Mouse (Mus musculus) right cerebral cortex, postnatal 25 days (tissue): Measurements from ENCODE around the gene Hspa1a.

Source experiments
- DNase-seq: peaks from one replicate; pipeline ENCODE4 v3.0.0; 2022

Gene Hspa1a

GRCm38 (mm10) chr17:34944362-34944761 is 27.6 kb downstream of the Hspa1a start:
- DNase-seq, result no peak

GRCm38 (mm10) chr17:34943128-34943815 is 28.7 kb downstream of the Hspa1a start:
- no peak for DNase-seq

GRCm38 (mm10) chr17:34941344-34942041 is 30.5 kb downstream of the Hspa1a start:
- no peak for DNase-seq

DNA sequence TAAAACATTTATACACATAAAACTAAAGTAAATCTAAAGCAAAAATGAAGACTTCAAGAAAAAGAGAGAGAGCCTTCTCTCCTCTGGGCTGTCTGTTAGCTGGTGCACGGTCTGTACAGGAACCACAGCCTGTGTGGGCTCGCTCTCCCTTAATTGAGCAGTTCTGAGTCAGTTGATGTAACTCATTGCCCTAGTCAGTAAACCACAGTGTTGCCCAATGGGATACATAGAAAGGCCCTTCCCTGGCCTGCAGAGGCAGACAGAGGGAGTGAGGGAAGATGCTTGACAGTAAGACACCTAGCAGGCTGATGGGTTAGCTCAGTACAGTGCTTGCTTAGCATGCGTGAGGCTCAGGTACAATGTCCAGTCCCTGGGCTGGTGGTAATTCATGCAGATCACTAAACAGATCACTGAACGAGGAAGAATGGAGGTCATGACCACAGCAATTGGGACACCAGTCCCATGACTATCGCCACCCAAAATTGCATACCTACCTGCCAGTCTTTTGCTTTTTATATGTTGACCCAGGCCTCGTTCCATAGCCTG is 33.9 kb downstream of the Hspa1a start:
- DNase-seq, result no peak

GRCm38 (mm10) chr17:34934830-34935229 is 37.1 kb downstream of the Hspa1a start:
- no peak for DNase-seq

DNA sequence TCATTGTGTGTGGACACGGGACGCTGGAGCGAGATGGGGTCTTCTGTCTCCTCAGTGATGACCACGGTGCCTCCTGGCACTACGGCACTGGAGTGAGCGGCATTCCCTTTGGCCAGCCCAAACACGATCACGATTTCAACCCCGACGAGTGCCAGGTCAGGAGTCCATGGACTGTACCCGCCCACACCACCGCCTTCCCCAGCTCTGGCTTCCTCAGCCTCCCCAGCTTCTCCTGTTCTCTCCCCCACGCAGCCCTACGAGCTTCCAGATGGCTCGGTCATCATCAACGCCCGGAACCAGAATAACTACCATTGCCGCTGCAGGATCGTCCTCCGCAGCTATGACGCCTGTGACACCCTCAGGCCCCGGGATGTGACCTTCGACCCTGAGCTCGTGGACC is 37.9 kb downstream of the Hspa1a start:
- no peak for DNase-seq

GRCm38 (mm10) chr17:34932287-34932686 is 39.7 kb downstream of the Hspa1a start:
- DNase-seq, result no peak

GRCm38 (mm10) chr17:34931735-34932098 is 40.2 kb downstream of the Hspa1a start:
- peak; percentile 65 for DNase-seq

DNA sequence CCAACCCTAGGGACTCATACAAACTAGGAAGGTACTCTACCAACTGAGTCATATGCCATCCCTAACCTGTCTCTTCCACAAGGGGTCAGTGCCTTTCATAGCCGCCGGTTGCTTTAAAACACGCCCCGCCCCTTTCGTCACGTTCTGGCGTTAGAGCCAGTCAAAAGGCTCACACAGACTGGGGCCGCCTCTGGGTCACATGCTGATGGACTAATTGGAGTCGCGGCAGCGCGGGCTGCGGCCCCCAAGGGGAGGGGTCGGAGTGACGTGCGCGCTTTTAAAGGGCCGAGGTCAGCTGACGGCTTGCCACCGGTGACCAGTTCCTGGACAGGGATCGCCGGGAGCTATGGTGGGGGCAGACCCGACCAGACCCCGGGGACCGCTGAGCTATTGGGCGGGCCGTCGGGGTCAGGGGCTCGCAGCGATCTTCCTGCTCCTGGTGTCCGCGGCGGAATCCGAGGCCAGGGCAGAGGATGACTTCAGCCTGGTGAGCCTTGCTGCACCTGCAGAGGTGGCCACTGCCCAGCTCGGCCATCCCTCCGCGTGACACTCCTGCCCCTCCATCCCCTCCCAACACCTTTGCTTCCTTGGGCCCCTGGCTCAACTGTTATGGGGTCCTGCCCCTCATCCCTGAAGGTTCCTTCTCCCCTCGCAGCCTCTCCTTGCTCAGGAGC is 40.8 kb downstream of the Hspa1a start, which contains the start of gene Neu1:
Neu1 (plus strand) TSS at position 193 of the 674 bp plus-strand sequence.
- peak; percentile 96 for DNase-seq

DNA sequence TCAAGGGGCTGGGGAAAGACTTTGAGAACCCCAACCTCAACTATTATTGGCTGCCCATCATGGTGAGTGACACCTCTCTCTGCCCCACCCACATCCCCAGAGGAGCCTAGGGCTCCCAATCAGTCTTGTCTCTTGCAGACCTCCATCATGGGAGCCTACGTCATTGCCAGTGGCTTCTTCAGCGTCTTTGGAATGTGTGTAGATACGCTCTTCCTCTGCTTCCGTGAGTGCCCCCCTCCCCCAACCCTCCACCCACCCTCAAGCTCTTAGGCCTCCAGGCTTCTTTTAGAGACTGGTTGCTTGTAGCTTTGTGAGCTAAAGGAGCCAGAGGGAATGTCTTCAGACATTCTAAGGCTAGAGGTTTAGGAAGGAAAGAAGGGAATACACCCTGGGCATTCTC is 43.1 kb downstream of the Hspa1a start:
- no peak for DNase-seq

- DNase-seq, result peak; percentile 36
Observed at GRCm38 (mm10) chr17:34927306-34928019, 44.5 kb downstream of the Hspa1a start.

GRCm38 (mm10) chr17:34924258-34924657 is 47.7 kb downstream of the Hspa1a start:
- DNase-seq, result no peak

- no peak for DNase-seq
Observed at GRCm38 (mm10) chr17:34922939-34923338, 49.0 kb downstream of the Hspa1a start.
